Mouse (Mus musculus) spleen, postnatal 10 days (tissue): ENCODE measurements around the gene Asf1b.
"Not testable (repeated sequence)": the region's sequence is repeated elsewhere in the genome, so short reads cannot be mapped to it uniquely, and the experiment has no call there.

Experiments used
- DNase-seq, 2 experiments: peaks; one replicate each; pipeline ENCODE4 v3.0.0; 2021 to 2022; ENCODE audit warnings: low spot score in 2 of 2

Asf1b gene

DNA sequence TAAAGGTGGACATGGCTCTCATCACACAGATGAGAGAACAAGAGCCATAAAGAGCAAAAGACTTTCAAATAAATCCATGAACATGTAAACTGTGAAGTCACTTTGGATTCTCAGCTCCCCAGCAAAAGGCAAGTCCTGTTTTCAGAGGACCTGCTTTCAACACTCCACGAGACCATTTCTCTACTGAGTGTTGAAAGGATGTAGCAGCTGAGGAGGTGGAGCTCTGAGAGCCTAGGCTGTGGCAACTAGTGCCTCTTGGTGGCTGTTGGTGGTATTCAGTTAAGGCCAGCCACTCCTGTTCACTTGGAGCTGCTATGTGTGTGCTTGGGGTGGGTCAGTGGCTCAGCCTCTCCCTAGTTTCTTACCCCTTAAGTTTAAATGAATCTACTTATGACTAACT lies 1.5 kb downstream of the Asf1b start:
- peak; percentile 26 to 62 for DNase-seq

DNA sequence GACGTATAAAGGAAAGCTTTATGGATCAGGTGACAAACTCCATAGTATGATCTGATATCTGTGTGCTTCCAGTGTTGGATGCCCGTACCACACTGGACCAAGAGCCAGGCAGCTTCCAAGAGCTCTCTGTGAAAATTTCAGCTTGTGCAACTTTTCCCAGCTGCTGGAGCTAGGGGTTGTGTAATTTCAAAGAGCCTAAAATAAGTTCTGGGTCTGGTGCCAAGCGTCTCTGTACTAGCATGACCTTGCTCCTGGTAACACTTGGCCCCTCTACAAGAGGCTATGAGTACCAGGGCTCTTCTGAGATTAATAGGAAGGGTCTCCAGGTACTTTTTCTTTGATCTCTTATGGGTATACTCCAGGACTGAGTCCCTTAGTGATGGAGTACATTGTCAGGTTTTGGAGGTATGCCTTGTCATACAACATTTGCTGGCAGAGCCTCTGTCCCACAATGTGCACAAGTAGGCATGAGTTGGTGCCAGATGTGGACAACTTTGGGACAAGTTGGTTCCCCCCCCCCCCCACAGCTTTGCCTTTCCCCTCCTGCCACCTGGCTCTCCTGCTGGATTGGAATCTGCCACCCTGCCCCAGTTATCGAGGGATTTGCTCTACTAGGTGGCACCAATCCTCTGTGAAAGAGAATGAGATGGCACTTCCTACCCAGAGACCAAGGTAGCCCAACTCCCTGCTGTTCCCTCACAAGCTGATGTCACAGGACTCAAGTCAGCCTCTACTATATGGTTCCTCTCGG lies 8.9 kb downstream of the Asf1b start:
- DNase-seq = no peak

DNA sequence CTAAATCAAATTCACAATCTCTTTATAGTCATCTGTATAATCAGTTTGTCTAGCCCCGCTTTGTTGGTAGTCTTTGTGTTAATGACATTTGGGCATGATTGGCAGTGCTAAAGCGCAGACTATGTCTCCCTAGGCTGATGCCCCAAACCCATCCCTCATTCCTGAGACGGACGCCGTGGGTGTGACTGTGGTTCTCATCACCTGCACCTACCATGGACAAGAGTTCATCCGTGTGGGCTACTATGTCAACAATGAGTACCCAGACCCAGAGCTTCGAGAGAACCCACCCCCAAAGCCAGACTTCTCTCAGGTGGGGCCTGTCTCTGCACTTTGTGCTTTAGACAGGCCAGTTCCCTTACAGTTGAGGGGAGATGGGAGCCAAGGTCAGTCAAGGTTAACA lies 12.4 kb downstream of the Asf1b start:
- no peak for DNase-seq

DNA sequence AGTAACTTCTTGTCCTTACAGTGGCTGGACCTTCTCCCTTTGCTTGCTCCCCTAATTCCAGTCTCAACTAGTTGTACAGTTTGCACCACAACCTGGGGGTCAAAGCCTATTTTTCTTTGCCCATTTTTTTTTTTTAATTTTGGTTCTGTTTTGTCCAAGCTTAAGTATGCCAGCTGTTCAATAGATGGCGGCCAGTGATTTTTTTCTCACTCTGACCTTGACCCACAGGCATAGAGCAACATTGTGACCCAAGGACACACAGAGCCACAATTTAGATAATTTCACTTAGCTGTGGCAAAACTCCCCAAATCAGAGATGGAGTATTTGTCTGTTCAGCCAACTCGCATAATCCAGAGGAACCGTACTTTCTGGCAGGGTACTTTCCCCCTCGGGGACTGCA lies 15.8 kb downstream of the Asf1b start:
- no peak for DNase-seq

DNA sequence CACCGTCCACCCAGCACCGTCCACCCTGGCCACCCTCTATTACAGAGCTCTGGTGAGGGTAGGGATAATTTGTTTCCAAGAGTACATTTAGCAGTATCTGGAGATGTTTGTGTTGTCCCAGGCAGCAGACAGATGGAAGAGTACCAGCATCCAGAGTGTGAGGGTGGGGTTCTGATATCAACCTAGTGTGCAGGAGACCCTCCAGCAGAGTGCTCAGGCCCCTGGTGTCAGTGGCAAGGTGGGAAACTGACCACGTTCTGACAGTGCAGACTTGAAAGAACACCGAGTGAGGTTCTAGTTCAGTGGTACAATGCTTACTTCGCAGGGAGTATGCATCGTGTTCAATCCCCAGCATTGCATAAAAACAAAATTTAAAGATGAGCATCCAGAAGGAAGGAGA lies 16.4 kb downstream of the Asf1b start:
- DNase-seq = no peak

DNA sequence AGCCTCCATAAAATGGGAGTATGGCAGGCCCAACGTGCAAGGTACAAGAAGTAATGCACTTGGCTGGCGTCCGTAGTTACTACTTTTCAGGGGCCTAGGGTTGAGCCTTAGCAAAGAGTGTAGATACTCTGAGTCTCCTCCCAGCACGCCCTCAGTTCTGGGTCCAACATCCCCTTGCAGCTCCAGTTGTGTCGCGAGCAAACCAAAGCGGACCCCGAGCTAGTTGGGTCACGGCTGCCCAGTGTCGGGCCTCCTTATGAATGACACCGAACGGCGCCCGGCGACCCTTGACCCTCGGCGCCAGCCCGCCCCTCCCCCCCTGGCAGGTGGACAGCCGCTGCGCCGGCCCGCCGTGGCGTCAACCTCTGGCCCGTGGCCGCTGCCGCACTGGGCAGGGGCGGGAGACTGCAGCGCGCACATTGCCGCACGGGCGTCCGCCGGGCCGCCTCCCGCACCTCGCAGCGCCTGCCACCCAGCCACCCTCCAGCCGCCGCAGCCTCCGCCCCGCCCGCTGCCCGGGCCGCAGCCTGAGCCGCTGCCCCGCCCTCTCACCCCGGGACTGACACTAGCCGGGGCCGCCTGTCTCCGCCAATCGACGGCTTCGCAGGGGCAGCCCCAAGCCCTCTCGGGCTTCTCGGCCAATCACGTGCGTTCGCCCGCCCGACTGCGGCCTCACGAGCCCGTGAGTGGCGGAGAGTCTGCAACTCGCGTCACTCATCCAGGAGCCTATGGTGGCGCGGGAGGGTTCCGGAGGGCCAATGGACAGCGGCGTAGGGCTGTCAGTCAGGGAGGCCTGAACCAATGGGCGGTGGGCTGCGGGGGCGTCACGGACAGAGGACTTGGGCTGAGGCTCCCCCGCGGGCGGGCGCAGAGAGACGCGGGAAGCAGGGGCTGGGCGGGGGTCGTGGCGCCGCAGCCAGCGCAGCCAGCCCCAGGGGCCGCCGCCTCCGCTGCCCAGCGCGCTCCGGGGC lies 17.1 kb downstream of the Asf1b start, which contains the start of gene Prkaca:
Gene Prkaca, plus strand, starts transcription at position 844 of the 971 bp plus-strand sequence.
- peak; percentile 92 to 97 for DNase-seq

DNA sequence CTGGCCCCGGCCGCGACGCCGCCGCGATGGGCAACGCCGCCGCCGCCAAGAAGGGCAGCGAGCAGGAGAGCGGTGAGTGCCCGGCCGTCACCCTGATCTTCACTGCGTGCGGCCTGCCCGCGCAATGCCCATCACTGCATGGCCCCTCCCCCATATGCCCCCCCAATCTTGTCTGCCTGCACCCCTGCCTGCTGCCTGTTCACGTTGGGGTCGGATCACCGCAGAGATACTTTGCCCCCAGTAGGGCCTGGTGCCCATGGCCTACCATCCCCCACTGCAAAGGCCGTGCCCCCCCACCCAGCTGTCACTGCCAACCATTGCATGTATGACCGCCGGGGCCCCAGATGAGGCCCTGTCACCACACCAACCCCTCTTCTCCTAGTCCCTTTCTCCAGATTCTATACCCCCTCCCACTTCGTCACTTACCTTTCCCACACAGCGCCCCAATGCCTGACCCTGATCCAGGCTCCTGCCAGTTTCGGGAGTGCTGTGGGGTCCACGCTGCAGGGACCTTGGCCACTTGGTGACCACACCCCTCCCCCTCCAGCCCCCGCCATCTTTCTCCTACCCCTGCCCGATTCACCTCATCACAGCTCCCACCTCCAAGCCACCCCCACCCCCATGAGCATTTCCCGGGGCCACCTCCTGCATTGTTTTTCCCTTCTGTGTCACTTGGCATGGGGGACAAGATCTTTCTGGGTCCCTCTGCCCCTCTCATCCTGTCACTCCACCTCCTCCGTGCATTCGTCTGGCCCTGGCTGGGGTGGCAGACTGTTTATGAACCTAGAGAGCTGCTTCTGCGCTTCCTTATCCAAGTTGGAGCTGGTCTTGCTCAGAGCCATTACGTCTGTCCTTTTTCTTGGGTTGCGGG lies 18.1 kb downstream of the Asf1b start:
- DNase-seq = no peak

DNA sequence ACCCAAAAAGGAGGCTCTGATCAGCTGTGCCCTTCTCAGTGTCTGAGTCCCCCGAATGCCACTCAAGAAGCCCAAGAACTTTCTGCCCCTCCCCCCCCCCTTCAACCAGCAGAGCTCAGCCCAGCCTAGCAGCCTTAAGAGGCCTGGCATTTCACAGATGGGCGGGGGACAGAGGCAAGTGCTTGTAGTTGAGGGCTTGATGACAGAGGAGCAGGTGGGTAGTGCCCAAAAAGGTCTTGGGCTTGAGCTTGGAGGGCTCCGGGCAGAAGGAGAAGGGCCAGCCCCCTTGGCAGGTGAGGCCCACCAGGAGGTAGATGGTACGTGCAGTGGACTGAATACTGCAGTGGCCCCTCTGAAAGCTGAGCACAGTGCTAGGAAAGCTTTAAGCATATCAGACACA lies 19.2 kb downstream of the Asf1b start:
- DNase-seq = no peak

DNA sequence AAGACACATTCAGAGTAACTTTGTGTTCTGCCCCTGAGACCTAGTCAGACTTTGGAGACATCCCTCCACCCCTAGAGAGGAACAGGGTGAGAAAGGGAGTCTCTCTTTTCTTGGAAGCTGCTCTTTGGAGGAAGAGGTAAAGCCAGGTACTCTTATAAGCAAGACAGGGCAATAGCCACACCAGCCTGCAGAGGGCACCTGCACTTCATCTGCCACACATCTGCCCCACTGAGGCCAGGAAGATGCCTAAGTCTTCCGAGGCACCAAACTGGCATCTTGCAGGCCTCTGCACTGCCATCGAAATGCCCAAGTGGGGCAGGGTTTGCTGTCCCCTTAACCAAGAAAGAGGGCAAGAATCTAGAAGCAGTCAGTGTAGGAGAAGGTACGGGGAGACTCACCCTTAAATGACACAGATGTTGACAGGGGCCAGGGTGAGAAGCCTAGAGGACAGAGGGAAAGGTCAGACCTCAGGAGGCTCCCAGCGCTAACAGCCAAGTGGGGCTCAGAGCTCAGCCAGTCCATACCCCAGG lies 20.9 kb downstream of the Asf1b start:
- peak in 1 of 2 experiments; percentile 54 for DNase-seq

DNA sequence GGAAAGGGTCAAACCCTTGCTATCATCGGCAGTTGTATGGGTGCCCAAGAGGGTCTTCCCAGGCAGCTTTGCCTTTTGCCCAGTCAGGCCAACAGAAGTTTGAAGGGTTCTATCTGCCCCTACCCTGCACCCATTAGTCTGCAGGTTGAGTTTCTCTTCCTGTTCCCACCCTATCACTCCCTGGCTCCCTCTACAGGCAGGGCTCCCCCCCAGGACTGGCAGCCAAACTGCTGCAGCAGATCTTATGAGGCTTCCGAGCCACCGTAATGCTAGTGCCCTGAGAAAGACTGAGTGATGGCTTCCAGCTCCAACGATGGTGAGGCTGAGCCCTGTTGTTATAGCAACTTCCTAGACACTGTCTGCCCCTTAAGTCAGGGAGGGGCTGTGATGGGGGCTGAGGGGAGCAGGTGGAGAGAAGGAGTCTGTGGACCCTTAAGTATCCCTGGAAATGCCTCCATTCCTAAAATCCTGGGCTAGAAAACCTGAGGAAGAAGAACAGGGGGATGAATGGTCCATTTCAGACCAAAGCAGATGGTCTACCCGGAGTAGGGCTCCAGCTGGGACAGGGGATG lies 21.6 kb downstream of the Asf1b start:
- DNase-seq = peak in 1 of 2 experiments; percentile 50

DNA sequence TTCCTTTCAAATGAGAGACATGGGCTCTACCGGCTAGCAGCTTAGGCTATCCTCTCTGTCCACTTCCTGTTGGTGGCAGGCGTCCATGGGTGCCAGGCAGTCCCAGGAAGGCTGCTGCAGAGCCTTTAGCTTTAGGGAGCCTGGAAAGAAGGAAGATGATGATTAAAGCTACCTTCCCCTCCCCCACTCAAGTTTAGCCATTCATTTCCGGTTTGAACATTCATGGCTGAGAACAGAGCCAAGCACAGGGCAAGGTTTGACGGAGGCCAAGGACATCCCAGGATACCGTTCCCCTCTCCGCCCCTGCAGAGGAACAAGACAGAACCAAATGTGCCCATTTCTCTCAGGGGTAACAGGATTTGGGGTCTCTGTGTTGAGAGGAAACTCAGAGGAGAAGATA lies 22.3 kb downstream of the Asf1b start:
- DNase-seq = no peak

DNA sequence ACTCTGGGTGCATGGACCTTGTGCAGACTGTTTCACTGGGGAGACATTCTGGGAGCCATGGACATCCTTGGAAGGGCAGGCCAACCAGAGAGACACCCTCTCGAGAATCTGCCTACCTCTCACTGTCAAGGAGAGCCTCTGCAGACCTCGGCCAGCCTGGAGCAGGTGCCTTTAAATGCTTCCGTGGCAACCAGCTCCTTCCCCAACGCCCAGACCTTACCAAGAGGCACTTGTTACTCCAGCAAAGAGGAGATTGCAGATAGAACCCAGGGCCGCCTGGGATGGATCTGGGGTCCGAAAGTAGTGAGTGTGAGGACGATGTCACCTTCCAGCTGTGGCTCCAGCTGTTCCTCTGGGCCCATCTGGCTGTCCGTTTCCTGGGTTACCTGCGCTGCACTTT lies 22.9 kb downstream of the Asf1b start:
- DNase-seq = no peak

DNA sequence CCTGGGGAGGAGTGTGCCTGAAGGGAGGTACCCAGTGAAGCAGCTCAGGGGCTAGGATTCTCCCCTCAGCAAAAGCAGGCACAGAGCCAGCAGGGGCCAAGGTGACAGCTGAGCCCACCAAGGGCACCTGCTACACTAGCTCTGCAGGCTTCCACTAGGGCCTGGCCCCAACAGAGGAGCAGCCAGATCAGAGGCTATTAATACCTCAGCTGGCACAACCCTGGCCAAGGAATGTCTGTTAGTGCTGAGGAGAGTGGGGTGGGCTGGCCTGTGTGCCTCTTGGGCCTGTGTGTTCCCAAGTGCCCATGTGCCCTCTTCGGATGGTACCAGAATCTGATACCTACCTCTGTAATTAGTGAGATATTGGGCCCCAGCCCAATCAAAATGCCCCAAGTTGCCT lies 24.9 kb downstream of the Asf1b start:
- no peak for DNase-seq

DNA sequence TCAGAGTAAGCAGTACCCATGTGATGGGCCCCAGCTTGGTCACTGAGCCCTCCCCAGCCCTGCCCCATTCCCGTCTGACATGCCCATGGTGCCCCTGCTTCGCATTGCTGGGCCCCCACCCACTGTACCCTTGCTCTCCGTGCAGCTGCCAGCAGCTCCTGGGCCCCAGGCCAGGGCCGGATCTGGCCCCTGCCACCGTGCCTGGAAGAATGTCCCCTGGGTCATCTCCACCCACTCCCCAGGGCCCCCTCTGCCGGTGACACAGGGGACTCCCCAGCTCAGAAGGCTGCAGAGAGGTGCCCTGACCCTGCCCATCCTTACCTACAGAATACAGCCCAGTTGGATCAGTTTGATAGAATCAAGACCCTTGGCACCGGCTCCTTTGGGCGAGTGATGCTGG lies 25.5 kb downstream of the Asf1b start:
- no peak for DNase-seq

DNA sequence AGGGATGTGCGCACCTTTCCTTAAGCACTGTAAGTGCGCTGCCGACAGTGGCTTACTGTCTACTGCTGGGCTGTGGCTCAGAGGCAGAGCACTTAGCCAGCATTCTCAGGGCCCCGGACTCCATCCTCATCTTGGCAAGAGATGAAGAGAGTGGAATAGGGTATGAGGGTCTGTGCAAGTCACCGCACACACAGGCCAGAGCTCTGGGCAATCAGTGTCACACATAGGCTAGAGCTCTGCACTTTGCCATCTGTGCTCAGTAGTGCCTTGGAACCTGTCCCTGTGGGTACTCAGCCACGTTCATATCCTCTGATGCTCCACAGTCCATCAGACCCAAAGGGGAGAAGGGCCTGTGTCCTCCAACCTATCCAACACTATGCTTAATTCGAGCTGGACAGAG lies 26.2 kb downstream of the Asf1b start:
- DNase-seq = no peak

DNA sequence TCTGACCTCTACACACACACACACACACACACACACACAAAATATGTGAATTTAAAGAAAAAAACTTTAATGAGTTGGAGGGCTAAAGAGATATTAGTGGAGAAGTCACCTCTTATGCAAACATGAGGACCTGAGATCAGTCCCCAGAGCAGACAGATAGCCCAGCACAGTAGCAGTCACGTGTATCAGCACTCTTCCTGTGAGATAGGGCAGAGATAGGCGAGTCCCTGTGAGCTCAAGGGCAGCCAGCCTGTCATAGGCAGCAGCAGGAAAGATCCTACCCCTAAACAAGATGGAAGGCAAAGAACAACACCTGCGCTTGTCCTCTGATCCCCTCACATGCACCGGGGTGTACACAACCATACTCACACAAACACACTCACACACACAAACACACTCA lies 27.1 kb downstream of the Asf1b start:
- no peak for DNase-seq

DNA sequence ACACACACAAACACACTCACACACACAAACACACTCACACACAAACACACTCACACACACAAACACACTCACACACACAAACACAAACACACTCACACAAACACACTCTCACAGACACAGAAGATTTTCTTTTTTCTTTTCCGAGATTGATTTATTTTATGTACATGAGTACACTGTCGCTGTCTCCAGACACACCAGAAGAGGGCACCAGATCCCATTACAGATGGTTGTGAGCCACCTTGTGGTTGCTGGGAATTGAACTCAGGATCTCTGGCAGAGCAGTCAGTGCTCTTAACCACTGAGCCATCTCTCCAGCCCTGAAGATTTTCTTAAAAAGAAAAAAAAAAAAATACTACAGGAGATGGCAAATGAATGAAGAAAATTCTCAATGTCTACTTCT lies 27.9 kb downstream of the Asf1b start:
- not testable (repeated sequence) for DNase-seq

DNA sequence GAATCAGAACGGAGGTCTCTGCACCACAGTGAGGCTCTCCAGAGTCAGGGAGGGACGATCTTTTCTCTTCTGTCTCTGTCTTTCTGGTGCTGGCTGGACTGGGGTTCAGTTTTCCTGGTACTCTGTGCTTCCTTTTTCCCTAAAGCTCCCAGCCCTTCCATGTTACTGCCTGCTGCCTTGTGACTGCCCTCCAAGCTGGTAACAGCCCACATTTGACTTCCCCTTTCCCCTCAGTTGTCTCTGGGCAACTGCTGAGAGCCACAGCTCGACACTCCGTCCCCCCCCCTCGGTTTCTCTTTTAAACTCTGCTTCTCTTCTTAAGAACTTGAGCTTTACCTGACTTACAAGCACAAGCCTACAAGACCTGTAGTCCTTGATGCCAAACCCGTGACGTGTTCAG lies 33.9 kb downstream of the Asf1b start:
- DNase-seq = no peak

DNA sequence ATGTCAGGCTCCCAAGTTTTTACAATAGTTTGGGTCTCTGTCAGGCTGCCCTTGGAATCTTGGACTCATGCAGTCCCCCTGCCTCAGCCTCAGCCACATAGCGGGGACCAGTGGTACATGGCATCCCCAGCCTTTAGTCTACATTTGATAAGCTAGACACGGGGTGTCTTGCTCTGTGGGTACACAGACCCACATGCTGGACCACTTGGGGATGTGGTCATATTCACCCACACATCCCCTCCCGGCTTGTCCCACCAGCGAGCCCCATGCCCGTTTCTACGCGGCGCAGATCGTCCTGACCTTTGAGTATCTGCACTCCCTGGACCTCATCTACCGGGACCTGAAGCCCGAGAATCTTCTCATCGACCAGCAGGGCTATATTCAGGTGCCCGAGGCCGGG lies 34.9 kb downstream of the Asf1b start:
- no peak for DNase-seq

DNA sequence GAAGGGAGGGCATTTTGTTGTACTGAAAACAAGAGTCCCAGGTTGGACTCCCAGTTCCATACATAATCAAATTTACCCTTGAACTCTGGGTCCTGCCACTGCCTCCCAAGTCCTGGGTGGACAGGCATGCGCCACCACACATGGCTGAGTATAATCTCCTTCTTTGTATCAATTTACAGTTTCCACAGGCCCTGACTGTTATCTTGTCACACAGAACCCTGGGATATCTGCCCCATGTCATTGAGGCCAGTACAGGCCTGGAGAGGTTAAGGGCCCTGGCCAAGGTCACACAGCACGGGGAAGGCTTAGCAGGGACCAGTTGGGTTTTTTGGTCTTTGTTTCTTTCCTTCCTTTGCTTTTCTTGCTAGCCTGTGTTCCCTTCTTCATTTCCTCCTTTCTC lies 37.2 kb downstream of the Asf1b start:
- no peak for DNase-seq

DNA sequence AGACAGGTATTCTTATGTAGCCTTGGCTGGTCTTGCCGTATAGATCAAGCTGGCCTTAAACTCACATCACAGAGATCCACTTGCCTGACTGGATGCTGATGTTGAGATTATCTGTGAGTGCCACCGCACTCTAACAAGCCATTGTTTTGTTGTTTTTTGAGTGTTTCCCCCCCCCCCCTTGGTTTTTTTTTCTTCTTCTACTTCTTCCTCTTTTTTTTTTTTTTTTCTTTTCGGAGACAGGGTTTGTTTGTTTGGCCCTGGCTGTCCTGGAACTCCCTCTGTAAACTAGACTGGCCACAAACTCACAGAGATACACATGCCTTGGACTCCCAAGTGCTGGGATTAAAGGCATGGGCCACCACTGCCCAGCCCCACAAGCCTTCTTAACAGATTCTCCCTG lies 38.7 kb downstream of the Asf1b start:
- DNase-seq = no peak
